8 mouse cellular contexts compared by ENCODE assay signal in genomic region chr13:30659613-30660505, GRCm38 (mm10). TPM values are rescaled to one million over a fixed set of nuclear protein-coding genes. Genes with fewer than 3 reads are reported as not detected.
A peak's percentile ranks its signal among the peaks of the same experiment; 100 is the strongest.
DNase-seq lines count a peak whose midpoint lies in the region; ATAC-seq and TF ChIP-seq lines count a peak whose summit lies in the region.

Gene Dusp22 (plus strand): TSS chr13:30659999.

- no peaks in the 10 kb centered on the region for H3K4me1 ChIP-seq in ES-Bruce4 (ENCODE audit: control insufficient read depth, insufficient read depth, low read length)
- peaks cover 11% of the 10 kb centered on the region; the same call in 1 of the 2 replicates for H3K4me1 ChIP-seq in lung, embryonic 15.5 days
- H3K4me1 ChIP-seq in olfactory bulb, adult 2 months (ENCODE audit: control insufficient read depth, insufficient read depth, low read length) = peaks cover 9% of the 10 kb centered on the region

- no peak for TF ChIP-seq CTCF in ES-Bruce4 (IDR thresholded peaks at IDR 0.05; ENCODE audit: low read depth, low read length)
- no peak for TF ChIP-seq CTCF in olfactory bulb, adult 2 months (IDR thresholded peaks at IDR 0.05; ENCODE audit: insufficient read depth, low read depth, low read length)

- peak within 1 kb of the TSS; percentile 58 for H3K4me3 ChIP-seq in ES-Bruce4 (ENCODE audit: low read depth, low read length)
- peak within 1 kb of the TSS; percentile 94 for H3K4me3 ChIP-seq in lung, embryonic 15.5 days
- H3K4me3 ChIP-seq in olfactory bulb, adult 2 months (ENCODE audit: insufficient read depth, low read depth, low read length) = peak within 1 kb of the TSS; percentile 89

- no peaks in the 10 kb centered on the region for H3K36me3 ChIP-seq in ES-Bruce4 (ENCODE audit: control insufficient read depth, insufficient read depth, low read length, poor library complexity, severe bottlenecking)
- H3K36me3 ChIP-seq in lung, embryonic 15.5 days = no peaks in the 10 kb centered on the region

- H3K9me3 ChIP-seq in ES-Bruce4 (replicated peaks; ENCODE audit: control insufficient read depth, insufficient read depth, low read length, poor library complexity, severe bottlenecking) = no peaks in the 10 kb centered on the region
- no peaks in the 10 kb centered on the region for H3K9me3 ChIP-seq in lung, embryonic 15.5 days

- peak within 1 kb of the TSS; percentile 81 for H3K4me2 ChIP-seq in lung, embryonic 15.5 days

- no peak within 1 kb of the TSS for H3K27ac ChIP-seq in ES-Bruce4 (ENCODE audit: insufficient read depth, low read length)
- H3K27ac ChIP-seq in lung, embryonic 15.5 days = peak within 1 kb of the TSS; percentile 73
- peak within 1 kb of the TSS; percentile 89 for H3K27ac ChIP-seq in olfactory bulb, adult 2 months (ENCODE audit: insufficient read depth, low read depth, low read length)

- no peaks in the 10 kb centered on the region for H3K27me3 ChIP-seq in ES-Bruce4 (ENCODE audit: control insufficient read depth, insufficient read depth, low read length, poor library complexity, severe bottlenecking)
- no peaks in the 10 kb centered on the region for H3K27me3 ChIP-seq in lung, embryonic 15.5 days

- no peak for TF ChIP-seq POLR2A in ES-Bruce4 (IDR thresholded peaks at IDR 0.05; ENCODE audit: insufficient read depth, low read length)
- peak; percentile 69; the same call in 1 of the 2 replicates for TF ChIP-seq POLR2A in olfactory bulb, adult 2 months (IDR thresholded peaks at IDR 0.05; ENCODE audit: insufficient read depth, low read depth, low read length)

- peak within 1 kb of the TSS; percentile 44 for H3K9ac ChIP-seq in ES-Bruce4 (ENCODE audit: low read depth, poor library complexity, severe bottlenecking)
- peak within 1 kb of the TSS; percentile 78 for H3K9ac ChIP-seq in lung, embryonic 15.5 days

- peak; percentile 92 for DNase-seq in cerebellum, adult 11-12 months
- peak; percentile 71 for DNase-seq in layer of hippocampus, adult 9-10 months (ENCODE audit: low spot score)
- peak; percentile 56 to 58 for DNase-seq in thymus, adult 18-20 months

- 1% methylated on average over 48 of the region's 74 CpGs for WGBS in lung, embryonic 15.5 days
- under 1% methylated on average over 74 of the region's 74 CpGs for WGBS in olfactory bulb, adult 2 months

- ATAC-seq in frontal cortex, adult (ENCODE audit: low TSS enrichment) = peak; percentile 85
- peak; percentile 98 for ATAC-seq in hematopoietic stem cell, adult 5-6 weeks (replicated peaks in 1 of 2; ENCODE audit: insufficient read depth in 1 of 2, low FRiP score in 2 of 2, low TSS enrichment in 1 of 2, low read depth in 1 of 2, poor library complexity in 2 of 2, severe bottlenecking in 2 of 2)
- peak; percentile 96 for ATAC-seq in lung, embryonic 15.5 days (ENCODE audit: borderline replicate concordance, extremely low read depth, low FRiP score, low TSS enrichment)

- no peak for TF ChIP-seq EP300 in ES-Bruce4 (IDR thresholded peaks at IDR 0.05; ENCODE audit: insufficient read depth, low read depth, low read length)

RNA-seq across cellular contexts. Expression of gene Dusp22, which starts in this region (rescaled TPM):
- polyA plus RNA-seq in ES-Bruce4 (2011; ENCODE audit: insufficient read depth, insufficient read length, low read depth, missing spikeins) = 13.1 and 15.5 TPM in 2 replicates
- total RNA-seq in hematopoietic stem cell, adult 5-6 weeks (2017) = 5.1 and 10.2 TPM in 2 replicates
- 24.8 and 25.7 TPM in 2 replicates for polyA plus RNA-seq in lung, embryonic 15.5 days (2015; fragmentation: Nextera tagmentation; extraction: Ambion mirVana)
- not detected in 2 replicates for polyA plus RNA-seq in olfactory bulb, adult 2 months (2012; ENCODE audit: insufficient read depth, insufficient read length, low replicate concordance, missing spikeins)

Comparison
In these comparisons a context has a peak if more than half of its experiments do, and no peak if none do; other contexts are left out.
1. RNA of gene Dusp22 (polyA plus RNA-seq): 24.8 to 25.7 TPM in lung, embryonic 15.5 days and 13.1 to 15.5 TPM in ES-Bruce4; not detected in olfactory bulb, adult 2 months; every median in the first group is over 10 times any median in the second.
2. Peak in every context shown above with its lines, with median percentiles within 50 percentile points of each other: H3K4me3 ChIP-seq, DNase-seq and ATAC-seq.